Mouse (Mus musculus) layer of hippocampus, adult 18-20 months (tissue): Measurements from ENCODE around the gene Gfi1b. TPM values are rescaled to one million over a fixed set of nuclear protein-coding genes. Genes with fewer than 3 reads are reported as not detected.

ENCODE experiments used
- microRNA-seq, 2 experiments: library from miRNA; unstranded; fragments of <30 nt; microRNA quantifications; one replicate each; pipeline ENCODE4 v1.2.0; 2021
- total RNA-seq, 2 experiments: library from RNA; stranded (reverse); gene quantifications; 2 replicates each; pipeline ENCODE4 v1.2.3; 2021

Gene Gfi1b
- total RNA-seq, 2 experiments from 2014 or later = not detected

Small RNAs within 50 kb of the gene (microRNA-seq; reads per million reads assigned to microRNA genes)
- 0 reads per million in 2 experiments for gene Gm22824

Other genes starting within 250 kb of the Gfi1b start
- gene Ppp1r26, start 175.2 kb downstream of the Gfi1b start, total RNA-seq = 10 to 100 TPM; 16.8 to 17.7 TPM
- gene 1700007K13Rik, start 155.7 kb downstream of the Gfi1b start, total RNA-seq = 1 to 10 TPM; 2.7 to 4.5 TPM
- 10 to 100 TPM; 36.5 to 42.1 TPM for gene Mrps2, start 153.9 kb downstream of the Gfi1b start, total RNA-seq
- gene Gbgt1, start 125.1 kb downstream of the Gfi1b start, total RNA-seq = 1 to 10 TPM; 1.5 to 2.2 TPM
- 1 to 10 TPM; 1.0 to 1.8 TPM for gene Gm10134, start 115.9 kb downstream of the Gfi1b start, total RNA-seq
- 100 to 1,000 TPM; 127 to 132 TPM for gene Ralgds, start 108.9 kb downstream of the Gfi1b start, total RNA-seq
- not detected for gene Cel, start 58.6 kb downstream of the Gfi1b start, total RNA-seq
- gene Gtf3c5, start 38.2 kb downstream of the Gfi1b start, total RNA-seq = 10 to 100 TPM; 19.6 to 20.5 TPM
- gene Tsc1, start 19.2 kb upstream of the Gfi1b start, total RNA-seq = 10 to 100 TPM; 44.7 to 46.0 TPM
- gene Spaca9, start 77.7 kb upstream of the Gfi1b start, total RNA-seq = not detected
- 1 to 10 TPM in 1 of 2 experiments, under 1 TPM in 1; 0.87 to 1.2 TPM for gene Ak8, start 78.2 kb upstream of the Gfi1b start, total RNA-seq
- gene Gtf3c4, start 218.4 kb upstream of the Gfi1b start, total RNA-seq = 10 to 100 TPM; 34.9 to 35.4 TPM
- 1 to 10 TPM; 7.1 to 9.9 TPM for gene Ddx31, start 218.4 kb upstream of the Gfi1b start, total RNA-seq